Mouse (Mus musculus): ENCODE measurements at regions not wholly inside any gene's neighbourhood (a gene's known extent, or its start where the extent isn't known, plus 50 kb on each side); places are given as distances from the start of the nearest gene placed in this dataset.

DNA sequence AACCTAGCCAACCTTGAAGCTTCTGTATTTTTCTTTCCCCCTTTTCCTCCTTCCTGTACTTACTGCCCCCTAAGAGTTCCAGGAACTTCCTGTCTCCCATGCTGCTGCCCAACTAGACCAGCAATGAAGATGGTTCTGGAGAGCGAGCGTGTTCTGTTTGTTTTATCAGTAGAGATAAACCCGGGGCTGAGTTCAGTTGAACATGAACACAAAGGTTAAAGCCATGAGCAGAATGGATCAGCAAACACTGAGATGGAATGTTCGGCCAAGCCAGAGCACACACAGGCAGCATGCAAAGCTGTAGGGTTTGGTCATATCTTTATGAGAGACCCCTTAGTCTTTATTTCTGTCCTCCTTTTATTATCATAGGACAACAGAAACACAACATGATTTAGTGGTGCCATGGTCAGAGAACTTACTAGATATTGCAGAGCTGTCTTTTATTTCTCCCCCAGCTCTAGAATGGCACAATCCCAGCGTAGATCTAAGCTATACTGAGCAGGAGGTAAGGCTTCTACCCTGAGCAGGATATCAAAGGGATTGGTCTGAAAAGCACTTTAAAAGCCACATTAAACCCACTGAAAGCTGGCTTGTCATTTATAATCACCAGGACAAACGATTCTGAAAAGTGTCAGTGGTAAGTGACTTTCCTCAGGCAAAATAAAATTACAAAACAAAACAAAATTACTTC is 105.9 kb upstream of the Peli1 start:
- DNase-seq (ENCODE audit: low read depth, low spot score): no peak

DNA sequence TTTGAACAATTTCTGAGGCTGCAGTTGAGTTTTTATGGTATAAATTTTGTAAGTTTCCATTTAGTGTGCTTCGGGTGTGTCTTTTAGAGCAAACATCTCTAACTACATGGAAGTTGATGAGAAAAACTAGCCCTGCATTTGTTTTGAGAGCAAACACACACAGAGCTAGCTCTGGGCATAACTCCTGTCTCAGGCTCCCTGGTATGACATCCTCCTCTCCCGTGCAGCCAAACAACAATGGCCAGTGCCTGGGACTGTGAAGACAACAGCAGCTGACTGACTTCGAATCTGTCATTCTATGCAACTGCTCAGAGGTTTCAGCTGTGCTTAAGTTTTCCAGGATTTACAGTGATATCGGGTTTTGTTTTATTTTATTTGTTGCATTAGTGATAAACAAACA is 105.3 kb upstream of the Peli1 start:
- no peak for DNase-seq (ENCODE audit: low read depth, low spot score)

DNA sequence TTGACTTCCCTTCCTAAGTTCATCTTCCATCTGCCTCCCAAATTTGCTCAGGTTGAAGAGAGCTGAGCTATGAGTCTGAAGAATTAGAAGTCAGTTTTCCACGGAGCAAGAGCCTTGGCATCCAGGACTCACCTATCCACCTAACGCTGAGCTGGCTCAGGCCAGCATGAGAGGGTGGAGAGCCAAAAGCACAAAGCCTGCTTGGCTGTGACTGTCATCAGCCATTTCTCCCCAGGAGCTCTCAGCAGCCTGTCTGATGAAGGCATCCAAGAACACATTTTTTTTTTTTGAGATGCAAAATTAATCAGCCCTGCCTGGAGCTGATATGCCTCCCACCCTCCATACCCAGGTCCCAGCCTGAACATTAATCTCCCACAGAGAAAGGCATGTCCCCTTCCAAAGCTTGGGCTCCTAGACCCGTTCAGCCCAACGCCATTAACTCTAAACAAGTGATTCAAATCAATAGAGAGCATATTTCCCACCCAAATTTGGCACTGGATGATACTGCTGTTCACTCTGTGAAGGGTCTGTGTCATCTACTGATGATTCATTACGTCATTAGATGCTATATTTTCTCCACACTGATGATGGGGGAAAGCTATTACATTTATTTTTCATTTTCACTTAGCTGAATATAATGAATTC is 103.8 kb upstream of the Peli1 start:
- peak; percentile 67 for DNase-seq (ENCODE audit: low read depth, low spot score)

DNA sequence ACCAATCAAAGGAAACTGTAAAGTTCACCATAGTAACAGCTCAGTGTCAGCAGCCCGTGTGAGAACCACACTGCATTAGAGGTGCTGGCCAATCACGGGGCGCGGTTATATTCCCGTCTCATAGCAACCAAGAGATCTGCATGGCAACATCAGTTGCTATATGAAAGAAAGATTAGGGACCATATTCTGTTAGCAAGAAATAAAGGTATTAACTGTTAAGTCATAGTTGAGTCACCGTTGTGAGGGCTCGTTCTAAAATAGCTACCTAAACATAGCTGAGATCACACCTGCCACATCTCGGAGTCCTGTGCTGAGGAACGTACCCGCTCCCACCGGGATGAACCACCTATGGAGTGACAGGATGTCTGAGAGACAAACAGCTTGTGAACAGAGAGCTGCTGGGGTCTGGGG is 103.2 kb upstream of the Peli1 start:
- peak; percentile 93 for DNase-seq (ENCODE audit: low read depth, low spot score)

DNA sequence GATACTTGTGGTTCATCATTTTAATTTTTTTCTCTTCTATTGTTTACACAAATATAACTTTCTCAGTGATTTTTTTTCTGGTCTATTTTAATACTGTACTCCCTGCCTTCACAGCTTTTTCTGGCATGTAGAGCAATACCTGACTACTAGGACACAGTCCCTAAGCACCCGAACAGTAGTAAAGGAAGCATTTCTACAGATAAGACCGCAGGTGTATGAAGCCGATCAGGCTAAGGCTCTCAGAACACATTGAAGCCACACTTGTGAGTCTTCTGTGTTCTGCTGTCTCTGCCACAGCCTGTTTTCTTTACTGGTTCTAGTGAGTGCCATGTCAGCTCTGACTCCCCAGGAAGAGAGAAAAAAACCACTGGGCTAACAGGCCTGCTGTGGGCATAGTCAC is 102.2 kb upstream of the Peli1 start:
- DNase-seq (ENCODE audit: low read depth, low spot score): no peak

DNA sequence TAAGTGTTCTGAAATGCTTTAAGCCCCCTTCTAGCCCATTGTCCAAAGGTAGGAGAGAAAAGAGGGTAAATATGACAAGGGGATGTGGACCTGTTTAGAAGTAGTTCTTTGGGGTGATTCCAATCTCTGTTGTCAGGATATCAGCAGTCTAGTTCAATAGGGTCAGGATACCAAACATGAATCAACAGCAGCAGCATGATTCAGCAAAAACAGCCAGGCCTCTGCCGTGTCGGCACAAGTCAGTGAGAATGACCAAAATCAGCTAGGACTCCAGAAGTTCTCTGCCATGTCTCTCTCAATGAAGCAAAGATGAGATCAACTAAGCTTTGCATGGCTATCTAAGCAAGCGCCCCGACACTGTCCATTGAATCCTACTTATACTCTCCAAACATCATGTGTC is 97.5 kb upstream of the Peli1 start:
- no peak for DNase-seq (ENCODE audit: low read depth, low spot score)

DNA sequence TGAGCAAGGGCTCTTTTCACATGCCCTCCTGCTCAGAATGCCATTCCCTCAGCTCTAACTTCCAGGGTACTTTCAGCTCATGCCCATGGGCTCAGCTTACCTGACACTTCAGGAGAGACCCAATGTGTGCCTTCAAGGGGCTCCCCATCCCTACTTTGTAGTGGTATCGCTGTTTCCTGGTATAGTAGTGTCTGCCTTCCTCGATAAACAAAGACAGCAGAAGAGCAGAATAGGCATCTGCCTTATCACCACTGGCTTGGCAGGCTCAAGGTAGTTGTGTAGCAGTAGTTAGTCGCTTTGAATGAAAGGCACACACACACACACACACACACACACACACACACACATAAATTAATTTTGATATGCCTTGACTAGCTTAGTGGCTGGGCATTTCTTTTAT is 89.7 kb upstream of the Peli1 start:
- DNase-seq (ENCODE audit: low read depth, low spot score): no peak

DNA sequence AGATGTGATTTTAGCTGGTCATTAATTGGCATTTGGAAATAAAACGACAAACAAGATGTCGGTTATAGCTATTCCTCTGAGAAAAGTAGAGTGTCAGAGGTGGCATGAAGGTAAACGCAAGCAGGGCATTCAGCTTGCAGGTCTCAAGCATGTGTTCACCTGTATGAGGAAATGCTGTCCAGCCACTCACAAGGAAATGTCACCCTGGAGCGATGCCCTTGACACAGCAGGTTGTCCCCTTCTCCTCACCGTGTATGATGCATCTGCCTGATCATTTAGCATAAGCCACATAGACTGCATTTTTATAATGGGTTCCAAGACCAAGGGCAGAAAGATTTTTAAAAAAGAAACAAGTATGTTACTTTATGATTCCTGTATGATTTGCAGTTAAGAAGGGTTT is 83.9 kb upstream of the Peli1 start:
- no peak for DNase-seq (ENCODE audit: low read depth, low spot score)

DNA sequence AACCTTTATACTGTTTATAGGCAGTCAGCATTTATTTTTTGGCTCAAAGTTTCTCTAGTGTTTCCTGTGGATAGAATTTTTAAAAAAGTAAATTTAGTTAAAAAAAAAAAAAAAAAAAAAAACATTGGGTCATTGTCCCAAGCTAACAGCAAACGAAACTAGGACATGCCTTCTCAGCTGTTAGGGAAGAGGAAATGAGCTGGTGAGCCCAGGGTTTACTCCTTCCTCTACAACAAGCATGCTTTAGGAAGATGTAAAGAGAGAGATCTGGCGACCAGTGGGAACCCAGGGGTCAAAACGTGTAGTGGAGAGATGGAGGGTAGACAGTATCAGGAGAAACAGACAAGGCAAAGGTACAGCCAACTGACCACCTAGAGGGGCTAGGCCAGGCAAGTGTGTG is 81.6 kb upstream of the Peli1 start:
- no peak for DNase-seq (ENCODE audit: low read depth, low spot score)

DNA sequence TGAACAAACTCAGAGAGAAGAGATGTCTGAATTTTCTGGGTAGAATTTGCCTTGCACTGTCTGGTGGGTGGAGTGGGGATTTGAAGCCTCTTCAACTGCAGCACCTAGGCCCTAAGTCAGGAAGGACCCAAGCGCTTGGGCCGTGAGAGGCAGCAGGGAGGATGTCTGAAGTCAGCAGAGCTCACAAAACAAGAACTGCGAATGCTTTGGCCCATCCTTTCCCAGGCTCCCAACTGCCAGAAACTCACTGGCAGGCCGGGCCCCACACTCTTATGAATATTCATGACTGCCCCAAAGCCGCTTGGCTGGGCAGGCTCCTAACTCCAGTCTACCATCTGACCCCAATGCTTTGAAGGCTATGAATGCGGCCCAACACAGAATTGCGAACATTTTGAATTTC is 80.2 kb upstream of the Peli1 start:
- no peak for DNase-seq (ENCODE audit: low read depth, low spot score)

DNA sequence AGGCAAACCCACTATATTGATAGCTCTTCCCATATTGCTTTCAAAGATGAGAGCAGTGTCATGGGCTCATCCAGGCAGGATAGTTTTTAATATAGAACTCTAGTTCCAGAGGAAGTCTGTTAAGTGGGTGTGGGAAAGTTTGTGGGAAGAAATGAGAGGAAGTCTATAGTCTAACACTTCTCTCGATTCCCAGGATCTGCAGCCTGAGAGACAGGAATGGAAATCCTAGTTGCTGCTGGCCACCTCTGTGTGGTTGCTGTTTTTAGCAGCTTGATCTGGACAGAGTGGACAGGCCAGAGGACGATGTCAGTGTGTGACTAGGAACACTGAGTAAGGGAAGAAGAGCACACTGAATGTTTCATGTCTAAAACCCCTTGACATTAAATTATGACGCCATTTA is 76.8 kb upstream of the Peli1 start:
- peak; percentile 37 for DNase-seq (ENCODE audit: low read depth, low spot score)

DNA sequence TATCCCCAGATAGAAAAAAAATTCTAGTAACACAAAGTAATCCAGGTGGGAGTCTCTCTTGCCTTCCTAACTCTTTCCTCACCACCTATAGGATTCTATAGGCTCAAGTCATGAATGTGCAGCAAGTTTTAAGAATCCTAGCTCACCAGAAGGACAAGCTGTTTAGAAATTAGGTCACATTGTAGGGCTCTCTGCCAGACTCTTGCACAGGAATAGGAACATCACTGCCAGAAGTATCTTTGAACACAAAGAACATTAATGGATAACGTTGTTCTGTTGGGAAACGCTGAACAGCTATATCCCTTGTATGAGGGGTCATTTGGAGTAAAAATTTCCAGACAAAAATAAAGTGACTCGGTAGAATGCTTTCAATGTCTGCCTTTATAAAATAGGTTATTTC is 75.6 kb upstream of the Peli1 start:
- peak; percentile 91 for DNase-seq (ENCODE audit: low read depth, low spot score)

DNA sequence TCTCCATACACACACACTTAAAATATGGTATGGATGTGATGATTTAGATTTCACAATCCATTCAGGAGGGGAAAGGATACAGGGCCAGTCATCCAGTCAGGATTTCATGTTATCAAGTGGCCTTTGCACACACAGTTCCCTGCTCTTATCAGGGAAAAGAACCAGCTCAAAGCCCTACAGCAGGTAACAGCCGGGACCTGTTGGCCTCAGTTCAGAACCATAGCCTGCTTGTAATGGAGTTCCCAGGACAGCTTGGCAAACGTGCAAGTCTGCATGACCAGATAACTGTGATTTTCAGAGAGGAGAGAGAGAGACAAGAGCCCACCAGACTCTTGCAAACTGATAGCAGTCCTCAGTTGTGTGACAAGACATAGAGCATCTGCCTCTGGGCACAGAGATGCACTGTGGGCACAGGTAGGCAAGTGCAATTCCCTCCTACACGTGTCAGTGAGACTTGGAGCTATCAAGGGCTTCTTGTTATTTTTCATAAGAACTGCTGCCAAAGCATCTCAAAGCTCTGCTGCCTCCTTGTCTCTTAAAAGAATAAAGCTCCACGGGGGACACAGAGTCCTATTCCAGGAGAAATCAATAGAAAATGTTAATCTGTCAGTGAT is 74.9 kb upstream of the Peli1 start:
- peak; percentile 91 for DNase-seq (ENCODE audit: low read depth, low spot score)

DNA sequence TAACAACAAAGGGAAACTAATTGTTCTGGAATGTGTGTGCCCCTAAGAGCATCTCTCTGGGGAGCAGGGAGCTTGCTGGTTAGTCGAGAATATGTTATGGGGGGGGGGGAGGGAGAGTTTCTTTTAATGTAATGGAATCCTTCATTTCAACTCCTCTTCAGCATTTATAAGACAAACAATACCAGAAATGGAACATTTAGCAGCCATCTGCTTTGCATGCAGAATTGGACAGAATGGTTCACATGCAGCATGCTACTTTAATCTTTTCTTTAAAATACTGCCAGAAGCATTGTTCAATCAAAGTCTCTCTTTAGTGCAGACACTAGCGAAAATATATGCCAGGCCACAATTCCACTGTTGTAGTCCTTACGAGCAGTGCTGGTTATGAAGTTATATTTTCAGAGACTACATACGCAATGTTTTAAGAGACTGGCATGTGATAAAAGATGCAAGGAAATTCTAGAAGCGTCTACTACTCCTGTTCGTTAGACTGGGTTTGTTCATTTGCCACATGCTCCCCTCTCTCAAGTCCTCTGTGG is 74.2 kb upstream of the Peli1 start:
- DNase-seq (ENCODE audit: low read depth, low spot score): no peak

DNA sequence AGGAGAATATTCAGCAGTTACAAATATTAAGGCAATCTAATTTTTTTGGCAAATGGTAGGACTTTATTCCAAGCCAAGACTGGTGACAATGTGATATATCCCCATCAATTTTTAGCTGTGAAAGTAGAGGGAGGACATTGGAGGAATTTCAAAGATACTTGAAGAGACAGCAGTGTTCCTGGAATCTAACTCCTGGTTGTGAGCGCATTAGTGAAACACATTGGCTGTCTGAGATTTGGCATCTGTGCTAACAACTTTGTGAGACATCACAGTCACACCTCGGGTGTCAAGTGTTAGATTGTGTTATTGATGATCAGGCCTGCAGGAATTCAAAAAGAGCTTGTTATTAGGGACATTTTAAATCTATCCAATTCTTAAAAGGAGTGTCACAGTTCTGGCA is 71.3 kb upstream of the Peli1 start:
- peak; percentile 60 for DNase-seq (ENCODE audit: low read depth, low spot score)

DNA sequence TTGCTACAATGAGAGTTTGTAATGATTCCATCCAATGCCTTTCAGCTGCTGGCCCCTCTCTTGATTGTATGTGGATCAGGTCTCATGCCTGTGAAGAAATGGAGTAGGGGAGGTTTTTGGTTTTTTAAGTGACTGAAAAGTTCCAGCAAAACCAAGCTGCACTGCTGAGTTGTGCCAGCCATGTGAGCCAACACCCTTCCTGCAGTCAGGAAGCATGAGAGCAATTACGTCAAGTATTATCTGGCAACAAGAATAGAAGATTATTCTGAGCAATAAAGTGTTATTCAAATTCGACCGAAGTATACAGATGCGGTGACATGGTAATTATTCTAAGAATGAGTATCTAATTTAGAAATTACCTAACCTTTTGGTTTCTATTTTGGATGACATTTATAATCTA is 67.0 kb upstream of the Peli1 start:
- DNase-seq (ENCODE audit: low read depth, low spot score): peak; percentile 57

DNA sequence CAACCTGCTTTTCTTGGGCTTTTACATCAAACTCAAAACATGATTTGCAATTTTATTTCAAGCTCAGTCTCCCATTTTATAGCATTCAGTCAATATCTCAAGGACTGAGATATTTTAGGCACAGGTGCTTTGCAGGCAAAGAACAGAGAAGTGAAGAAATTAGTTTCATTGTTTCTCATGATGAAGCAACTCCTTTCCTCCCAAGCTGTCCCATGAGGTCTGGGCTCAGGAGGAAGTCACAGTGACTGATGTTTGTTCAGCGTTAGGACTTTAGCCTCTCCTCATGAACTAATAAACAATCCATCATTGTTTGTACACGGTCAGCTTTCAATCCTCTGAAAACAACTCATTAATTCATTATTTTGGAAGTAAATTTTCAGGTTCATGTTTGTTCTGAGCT is 66.6 kb upstream of the Peli1 start:
- peak; percentile 36 for DNase-seq (ENCODE audit: low read depth, low spot score)

DNA sequence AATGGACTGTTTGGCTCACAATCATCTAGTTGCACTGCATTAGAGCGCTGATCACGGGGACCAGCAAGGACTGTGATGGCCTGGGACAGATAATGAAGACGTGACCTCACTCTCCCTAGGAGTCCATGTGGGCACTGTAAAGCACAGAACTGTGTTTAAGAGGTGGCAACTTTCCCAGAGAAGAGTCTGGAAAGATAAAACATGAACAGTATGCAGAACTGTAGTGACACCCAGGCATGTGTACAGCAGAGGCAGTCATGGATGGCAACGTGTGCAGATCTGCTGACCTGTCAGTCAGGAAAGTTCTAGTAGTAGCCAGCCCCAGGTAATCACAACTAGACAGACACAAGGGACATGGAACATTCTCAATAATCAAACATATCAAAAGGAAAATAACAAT is 63.8 kb upstream of the Peli1 start:
- no peak for DNase-seq (ENCODE audit: low read depth, low spot score)

DNA sequence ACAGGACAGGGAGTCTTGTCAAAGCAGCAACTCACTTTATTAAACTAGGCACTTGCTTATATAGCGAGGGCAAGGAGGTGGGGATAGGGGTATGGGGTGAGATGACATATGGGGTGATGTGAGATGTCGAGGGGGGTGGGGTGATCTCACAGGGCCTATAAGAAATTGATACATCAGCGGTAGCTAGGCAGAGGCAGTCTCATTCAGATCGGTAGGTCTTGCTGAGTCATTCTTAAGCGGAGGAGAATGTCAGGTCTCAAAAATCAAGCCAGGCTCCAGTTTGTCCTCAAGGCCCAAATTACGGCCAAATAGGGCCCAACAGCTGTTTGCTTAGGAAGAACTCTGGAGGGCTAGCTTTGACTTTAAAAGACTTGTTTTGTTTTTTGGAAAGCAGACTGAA is 60.7 kb upstream of the Peli1 start:
- DNase-seq (ENCODE audit: low read depth, low spot score): no peak

DNA sequence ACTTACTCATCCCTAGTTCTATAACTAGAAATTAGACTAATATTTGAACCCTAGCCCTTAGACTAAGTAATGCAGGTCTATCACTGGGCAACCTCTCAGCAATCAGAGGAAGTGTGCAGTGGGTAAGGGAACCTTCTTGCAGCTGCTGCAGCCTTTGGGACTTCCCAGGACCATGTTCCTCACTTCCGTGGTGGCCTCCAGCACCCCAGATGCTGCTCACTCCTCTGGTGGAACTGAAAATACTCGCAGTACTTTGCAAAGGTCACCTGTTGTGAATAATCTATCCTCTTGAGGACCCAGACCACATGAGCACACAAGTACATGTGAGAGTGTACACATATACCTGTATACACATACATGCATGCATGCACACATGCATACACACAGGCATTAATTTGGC is 59.3 kb upstream of the Peli1 start:
- DNase-seq (ENCODE audit: low read depth, low spot score): no peak

DNA sequence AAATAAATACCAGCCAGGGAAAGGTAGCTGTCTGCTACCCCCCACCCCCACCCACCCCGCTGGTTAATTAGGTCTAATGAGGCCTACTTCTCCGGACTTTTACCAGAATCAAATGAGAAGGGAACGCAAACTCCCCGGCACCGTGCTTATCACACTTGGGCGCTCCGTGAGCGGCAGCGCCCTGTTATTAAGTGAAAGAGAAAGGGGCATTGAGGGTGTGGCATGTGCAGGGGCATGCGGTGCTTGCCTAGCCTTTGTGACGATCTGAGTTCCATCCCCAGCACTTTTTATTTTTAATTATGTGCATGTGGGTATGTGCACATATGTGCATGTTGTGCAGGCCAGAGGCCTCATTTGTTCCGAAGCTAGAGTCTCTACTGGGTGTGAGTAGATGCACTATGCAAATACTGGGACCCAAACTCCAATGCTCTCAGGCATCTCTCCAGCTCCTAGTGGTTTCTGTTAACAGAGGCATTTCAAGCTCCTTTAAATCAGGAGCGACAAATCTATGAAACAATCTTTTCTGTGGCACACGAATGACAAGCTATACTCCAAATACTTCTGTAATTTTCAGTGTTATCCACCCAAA is 57.8 kb upstream of the Peli1 start:
- DNase-seq (ENCODE audit: low read depth, low spot score): no peak

DNA sequence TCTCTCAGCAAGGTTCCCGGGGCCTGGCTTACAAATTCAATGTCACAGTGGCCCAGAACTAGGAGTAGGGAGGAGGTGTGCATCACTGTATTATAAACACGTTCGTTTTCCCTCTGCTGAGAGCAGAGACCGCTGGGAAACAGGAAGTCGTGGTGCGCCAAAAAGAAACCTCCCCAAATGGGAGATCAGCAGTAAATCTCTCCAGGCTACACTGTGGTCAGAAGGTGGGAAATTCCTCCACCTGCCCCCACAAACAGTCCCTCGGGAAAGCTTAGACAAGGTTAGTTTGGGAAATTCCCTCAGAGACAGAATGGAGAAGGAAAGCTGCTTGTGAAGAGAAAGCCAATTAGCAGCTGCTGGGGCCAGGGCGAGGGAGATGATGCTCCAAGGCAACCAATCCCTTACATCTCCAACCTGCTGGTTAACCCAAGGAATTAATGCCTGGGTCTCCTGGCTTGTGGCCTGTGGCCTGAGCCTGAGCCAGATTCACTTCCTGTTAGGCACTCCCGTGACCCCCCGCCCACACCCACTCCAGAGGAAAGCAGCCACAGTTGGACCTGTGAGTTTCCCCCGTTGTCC is 57.2 kb upstream of the Peli1 start:
- no peak for DNase-seq (ENCODE audit: low read depth, low spot score)

All from brain, adult 2 months (tissue).